Mouse (Mus musculus): ENCODE measurements around the gene Nptx2. TPM values are rescaled to one million over a fixed set of nuclear protein-coding genes. Genes with fewer than 3 reads are reported as not detected.

The Nptx2 gene
- total RNA-seq (2021) = under 1 TPM; 0.36 to 0.59 TPM
- long read RNA-seq, experiment 1, partial matches to known transcripts = 0 of 1 reads
- long read RNA-seq, experiment 1, other reads (novel, unspliced or antisense) = 0 of 1 reads
- long read RNA-seq, experiment 2 = 0 reads

GRCm38 (mm10) chr5:144545653-144546422 is at the start of gene Nptx2:
TSS of gene Nptx2 (plus strand) at chr5:144545902.
- DNase-seq (ENCODE audit: low spot score in 2 of 2) = peak; percentile 65 to 75

GRCm38 (mm10) chr5:144496481-144496880 is 49.2 kb upstream of the Nptx2 start:
- DNase-seq (ENCODE audit: low spot score in 2 of 2) = no peak

GRCm38 (mm10) chr5:144504239-144504638 is 41.5 kb upstream of the Nptx2 start:
- no peak for DNase-seq (ENCODE audit: low spot score in 2 of 2)

- no peak for DNase-seq (ENCODE audit: low spot score in 2 of 2)
These were observed 40.0 kb upstream of the Nptx2 start for GRCm38 (mm10) chr5:144505731-144506130.

- no peak for DNase-seq (ENCODE audit: low spot score in 2 of 2)
These were observed 39.5 kb upstream of the Nptx2 start for GRCm38 (mm10) chr5:144506156-144506555.

GRCm38 (mm10) chr5:144506689-144507552 is 38.8 kb upstream of the Nptx2 start:
- no peak for DNase-seq (ENCODE audit: low spot score in 2 of 2)

- no peak for DNase-seq (ENCODE audit: low spot score in 2 of 2)
These were observed 36.3 kb upstream of the Nptx2 start for GRCm38 (mm10) chr5:144509431-144509830.

- no peak for DNase-seq (ENCODE audit: low spot score in 2 of 2)
These were observed 31.0 kb upstream of the Nptx2 start for GRCm38 (mm10) chr5:144514738-144515137.

- DNase-seq (ENCODE audit: low spot score in 2 of 2) = no peak
These were observed 30.5 kb upstream of the Nptx2 start for GRCm38 (mm10) chr5:144515241-144515640.

GRCm38 (mm10) chr5:144520096-144520495 is 25.6 kb upstream of the Nptx2 start:
- no peak for DNase-seq (ENCODE audit: low spot score in 2 of 2)

GRCm38 (mm10) chr5:144524774-144525173 is 20.9 kb upstream of the Nptx2 start:
- no peak for DNase-seq (ENCODE audit: low spot score in 2 of 2)

GRCm38 (mm10) chr5:144529123-144529522 is 16.6 kb upstream of the Nptx2 start:
- DNase-seq (ENCODE audit: low spot score in 2 of 2) = no peak

- no peak for DNase-seq (ENCODE audit: low spot score in 2 of 2)
These were observed 2.9 kb upstream of the Nptx2 start for GRCm38 (mm10) chr5:144542711-144543308.

- DNase-seq (ENCODE audit: low spot score in 2 of 2) = no peak
These were observed 807 bp downstream of the Nptx2 start for GRCm38 (mm10) chr5:144546423-144546995.

GRCm38 (mm10) chr5:144547333-144547878 is 1.7 kb downstream of the Nptx2 start:
- no peak for DNase-seq (ENCODE audit: low spot score in 2 of 2)

- DNase-seq (ENCODE audit: low spot score in 2 of 2) = no peak
These were observed 2.5 kb downstream of the Nptx2 start for GRCm38 (mm10) chr5:144548079-144548631.

- DNase-seq (ENCODE audit: low spot score in 2 of 2) = no peak
These were observed 4.3 kb downstream of the Nptx2 start for GRCm38 (mm10) chr5:144550003-144550402.

GRCm38 (mm10) chr5:144550622-144551137 is 5.0 kb downstream of the Nptx2 start:
- DNase-seq (ENCODE audit: low spot score in 2 of 2) = no peak

- DNase-seq (ENCODE audit: low spot score in 2 of 2) = no peak
These were observed 11.0 kb downstream of the Nptx2 start for GRCm38 (mm10) chr5:144556710-144557109.

GRCm38 (mm10) chr5:144557363-144557762 is 11.7 kb downstream of the Nptx2 start:
- no peak for DNase-seq (ENCODE audit: low spot score in 2 of 2)
